In the genomic region with DNA sequence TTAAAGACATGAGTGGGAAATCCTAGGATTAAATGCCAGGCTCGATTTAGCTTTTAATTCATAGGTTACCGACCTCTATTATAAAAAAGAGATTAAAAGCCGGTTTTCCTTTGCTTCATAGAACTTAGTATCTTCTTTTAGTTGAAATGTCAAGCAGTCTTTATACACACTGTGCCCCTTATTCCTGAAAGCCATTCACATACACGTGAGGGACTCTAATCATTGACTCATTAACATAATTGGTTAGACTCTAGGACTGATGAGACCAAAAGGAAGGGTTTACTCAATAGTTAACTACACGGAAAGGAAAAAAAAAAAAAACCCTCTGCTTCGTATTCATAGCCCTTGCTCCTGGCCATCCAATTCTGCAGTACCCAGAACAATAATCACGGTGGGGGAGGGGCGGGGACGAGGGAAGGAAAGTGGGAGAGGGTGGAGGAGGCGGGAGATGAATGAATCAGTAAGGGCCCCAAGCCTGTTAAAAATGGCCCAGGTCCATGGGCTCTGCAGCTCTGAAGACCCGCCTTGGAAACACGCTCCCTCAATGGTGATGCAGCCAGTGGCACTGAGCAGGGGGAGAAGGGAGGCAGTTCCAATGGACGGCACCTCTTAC, we compare ENCODE assay signal across 18 mouse cellular contexts.
DNase-seq lines count a peak whose midpoint lies in the region; ATAC-seq and TF ChIP-seq lines count a peak whose summit lies in the region.
"Had no signal": no experiment of that assay in that cellular context is flagged by ENCODE, and none has a peak within 500 bp of the region (broad histone marks: within the 10 kb centered on the region; RNA-seq: fewer than 3 reads in every experiment).

No protein-coding gene starts in this region.

- no peaks in the 10 kb centered on the region for H3K27me3 ChIP-seq in forebrain, embryonic 10.5 days (ENCODE audit: poor library complexity, severe bottlenecking)
- H3K27me3 ChIP-seq in forebrain, postnatal 0 days (ENCODE audit: insufficient read depth, low read length): no peaks in the 10 kb centered on the region
- H3K27me3 ChIP-seq in midbrain, embryonic 13.5 days: no peaks in the 10 kb centered on the region
- H3K27me3 ChIP-seq: embryonic facial prominence, embryonic 13.5 days; limb, embryonic 12.5 days; liver, embryonic 12.5 days had no signal

- no peak; the same call in 1 of the 2 replicates for ATAC-seq in forebrain, postnatal 0 days
- ATAC-seq in midbrain, embryonic 13.5 days: peak; percentile 72
- ATAC-seq: intestine, embryonic 16.5 days; liver, embryonic 12.5 days had no signal

- no peak for TF ChIP-seq CTCF in forebrain, postnatal 0 days (IDR thresholded peaks at IDR 0.05; ENCODE audit: low read depth)

- peak overlapping the region; percentile 70 for H3K27ac ChIP-seq in forebrain, embryonic 10.5 days
- H3K27ac ChIP-seq in forebrain, postnatal 0 days (ENCODE audit: low read depth, low read length): no peak overlapping the region
- peak overlapping the region; percentile 41; the same call in 1 of the 2 replicates for H3K27ac ChIP-seq in midbrain, embryonic 13.5 days
- H3K27ac ChIP-seq: embryonic facial prominence, embryonic 13.5 days; limb, embryonic 12.5 days; liver, embryonic 12.5 days; stomach, postnatal 0 days had no signal

- no peak overlapping the region for H3K4me3 ChIP-seq in forebrain, embryonic 10.5 days
- no peak overlapping the region for H3K4me3 ChIP-seq in forebrain, postnatal 0 days (ENCODE audit: low read depth, low read length)
- H3K4me3 ChIP-seq in midbrain, embryonic 13.5 days (replicated peaks): no peak overlapping the region
- H3K4me3 ChIP-seq: embryonic facial prominence, embryonic 13.5 days; limb, embryonic 12.5 days; liver, embryonic 12.5 days had no signal

- no peak overlapping the region for H3K4me2 ChIP-seq in forebrain, postnatal 0 days (ENCODE audit: low read depth)
- no peak overlapping the region for H3K4me2 ChIP-seq in midbrain, embryonic 13.5 days (replicated peaks)
- H3K4me2 ChIP-seq: embryonic facial prominence, embryonic 13.5 days; limb, embryonic 12.5 days; liver, embryonic 12.5 days had no signal

- DNase-seq in forebrain, embryonic 10.5 days (ENCODE audit: extremely low spot score, low spot score): peak; percentile 30
- no peak for DNase-seq in forebrain, postnatal 0 days
- DNase-seq in retina, postnatal 1 day: peak; percentile 37
- no peak for DNase-seq in retina, embryonic 14.5 days (ENCODE audit: low spot score)
- DNase-seq in thymus, postnatal 4 days: no peak
- no peak for DNase-seq in lung, postnatal 10 days
- DNase-seq: adrenal gland, postnatal 36 days; cerebellum, adult 8-10 months; gastrocnemius, postnatal 25 days; kidney, postnatal 36 days; lung, adult 2 months; lung, postnatal 36 days had no signal

- H3K9ac ChIP-seq in forebrain, postnatal 0 days: no peak overlapping the region
- no peak overlapping the region for H3K9ac ChIP-seq in midbrain, embryonic 13.5 days (replicated peaks)
- H3K9ac ChIP-seq: embryonic facial prominence, embryonic 13.5 days; limb, embryonic 12.5 days; liver, embryonic 12.5 days had no signal

- no peaks in the 10 kb centered on the region for H3K9me3 ChIP-seq in forebrain, embryonic 10.5 days
- H3K9me3 ChIP-seq in forebrain, postnatal 0 days (ENCODE audit: low read length): no peaks in the 10 kb centered on the region
- H3K9me3 ChIP-seq in midbrain, embryonic 13.5 days: no peaks in the 10 kb centered on the region
- H3K9me3 ChIP-seq: embryonic facial prominence, embryonic 13.5 days; limb, embryonic 12.5 days; liver, embryonic 12.5 days had no signal

- peaks cover 33% of the 10 kb centered on the region for H3K4me1 ChIP-seq in forebrain, embryonic 10.5 days
- H3K4me1 ChIP-seq in forebrain, postnatal 0 days (ENCODE audit: insufficient read depth): no peaks in the 10 kb centered on the region
- peaks cover 24% of the 10 kb centered on the region for H3K4me1 ChIP-seq in midbrain, embryonic 13.5 days (replicated peaks)
- H3K4me1 ChIP-seq: embryonic facial prominence, embryonic 13.5 days; liver, embryonic 12.5 days had no signal

- peaks cover 39% of the 10 kb centered on the region for H3K36me3 ChIP-seq in forebrain, embryonic 10.5 days (replicated peaks)
- peaks cover 51% of the 10 kb centered on the region for H3K36me3 ChIP-seq in forebrain, postnatal 0 days (ENCODE audit: insufficient read depth)
- peaks cover 61% of the 10 kb centered on the region for H3K36me3 ChIP-seq in midbrain, embryonic 13.5 days
- H3K36me3 ChIP-seq: liver, embryonic 12.5 days had no signal

- WGBS in forebrain, embryonic 10.5 days: 71% methylated on average over 13 of the region's 13 CpGs
- 26% methylated on average over 13 of the region's 13 CpGs for whole genome bisulfite sequencing in forebrain, postnatal 0 days
- 42% methylated on average over 13 of the region's 13 CpGs for WGBS in midbrain, embryonic 13.5 days

Comparison
In these comparisons a context has a peak if more than half of its experiments do, and no peak if none do; other contexts are left out.
1. DNase-seq: peak in forebrain, embryonic 10.5 days (single experiment) and retina, postnatal 1 day (single experiment); none in forebrain, postnatal 0 days (single experiment), retina, embryonic 14.5 days (single experiment), thymus, postnatal 4 days (single experiment) and lung, postnatal 10 days (single experiment).